Mouse (Mus musculus) MEL (cell line): ENCODE measurements around the gene Pcbp4. TPM values are rescaled to one million over a fixed set of nuclear protein-coding genes. Genes with fewer than 3 reads are reported as not detected.

Source experiments
- DNase-seq: peaks from one replicate; pipeline ENCODE4 v3.0.0; 2011; ENCODE audit warnings: low read depth, low spot score
- H3K27ac ChIP-seq: 2 replicates; pipeline ENCODE4 v1.5.1; 2012; ENCODE audit warnings: low read depth, mild to moderate bottlenecking, control low read depth, low read length, moderate library complexity; ENCODE audit not compliant: control insufficient read depth
- H3K27me3 ChIP-seq, 2 experiments: fragments of 150-350 bp in 1 of 2; sonication (generic) in 1 of 2; 2 replicates each; pipeline ENCODE4 v1.6.1; 2012; ENCODE audit warnings: low read length in 2 of 2, mild to moderate bottlenecking in 2 of 2, improper control_type of control experiment in 1 of 2, moderate library complexity in 1 of 2; ENCODE audit not compliant: insufficient read depth in 2 of 2, control insufficient read depth in 1 of 2
- H3K36me3 ChIP-seq, 2 experiments: 2 replicates each; pipeline ENCODE4 v1.6.1; 2012 to 2014; ENCODE audit warnings: low read length in 2 of 2, improper control_type of control experiment in 1 of 2, inconsistent platforms in 1 of 2, mild to moderate bottlenecking in 1 of 2; ENCODE audit not compliant: insufficient read depth in 2 of 2, control insufficient read depth in 1 of 2
- H3K4me1 ChIP-seq, 2 experiments: fragments of 150-350 bp in 1 of 2; sonication (generic) in 1 of 2; 2 replicates each; pipeline ENCODE4 v1.6.1; 2012; ENCODE audit warnings: low read length in 2 of 2, improper control_type of control experiment in 1 of 2, mild to moderate bottlenecking in 1 of 2; ENCODE audit not compliant: insufficient read depth in 2 of 2, control insufficient read depth in 1 of 2
- H3K4me3 ChIP-seq, 2 experiments: fragments of 150-350 bp in 1 of 2; sonication (generic) in 1 of 2; 2 replicates each; pipeline ENCODE4 v1.5.1; 2012; ENCODE audit warnings: low read depth in 2 of 2, low read length in 2 of 2, mild to moderate bottlenecking in 2 of 2, moderate library complexity in 2 of 2, control low read depth in 1 of 2, improper control_type of control experiment in 1 of 2; ENCODE audit not compliant: control insufficient read depth in 1 of 2, insufficient read depth in 1 of 2
- H3K79me2 ChIP-seq: 2 replicates; pipeline ENCODE4 v1.6.1; 2012; ENCODE audit warnings: mild to moderate bottlenecking, low read length, moderate library complexity; ENCODE audit not compliant: control insufficient read depth, poor library complexity, insufficient read depth
- H3K9ac ChIP-seq: 2 replicates; pipeline ENCODE4 v1.6.1; 2012; ENCODE audit warnings: low read depth, mild to moderate bottlenecking, control low read depth, low read length, moderate library complexity; ENCODE audit not compliant: control insufficient read depth, poor library complexity, severe bottlenecking
- H3K9me3 ChIP-seq: fragments of 150-350 bp; sonication (generic); replicated peaks from 2 replicates; pipeline ENCODE4 v1.6.1; 2012; ENCODE audit warnings: mild to moderate bottlenecking, low read length, improper control_type of control experiment, moderate library complexity; ENCODE audit not compliant: insufficient read depth
- BHLHE40 ChIP-seq: IDR thresholded peaks from 2 replicates; pipeline ENCODE4 v1.6.1; 2012; ENCODE audit warnings: low read depth, mild to moderate bottlenecking, inconsistent platforms, low read length, improper control_type of control experiment, borderline replicate concordance
- CTCF ChIP-seq, 3 experiments: IDR thresholded peaks in 2 of 3; conservative IDR thresholded peaks in 1 of 3; 2 replicates each; pipeline ENCODE4 v1.5.1; 2011 to 2012; ENCODE audit warnings: low read length in 3 of 3, low read depth in 2 of 3, mild to moderate bottlenecking in 2 of 3, improper control_type of control experiment in 1 of 3, inconsistent platforms in 1 of 3, mixed read lengths in 1 of 3, moderate library complexity in 1 of 3; ENCODE audit not compliant: control insufficient read depth in 1 of 3, insufficient read depth in 1 of 3, poor library complexity in 1 of 3, severe bottlenecking in 1 of 3
- ELF1 ChIP-seq: IDR thresholded peaks from 2 replicates; pipeline ENCODE4 v1.6.1; 2014; ENCODE audit warnings: low read depth, mild to moderate bottlenecking, inconsistent platforms, low read length, improper control_type of control experiment, moderate library complexity
- GATA1 ChIP-seq: IDR thresholded peaks from 2 replicates; pipeline ENCODE4 v1.6.1; 2011; ENCODE audit warnings: low read depth, low read length, improper control_type of control experiment
- JUND ChIP-seq: IDR thresholded peaks from 2 replicates; pipeline ENCODE4 v1.6.1; 2011; ENCODE audit warnings: low read depth, mild to moderate bottlenecking, improper control_type of control experiment, low read length
- MAFK ChIP-seq: IDR thresholded peaks from 2 replicates; pipeline ENCODE4 v1.6.1; 2011; ENCODE audit warnings: low read depth, mild to moderate bottlenecking, low read length, improper control_type of control experiment, borderline replicate concordance
- MEF2A ChIP-seq: IDR thresholded peaks from 2 replicates; pipeline ENCODE4 v1.6.1; 2014; ENCODE audit warnings: low read depth, mild to moderate bottlenecking, inconsistent platforms, low read length, improper control_type of control experiment; ENCODE audit not compliant: poor library complexity, insufficient replicate concordance, severe bottlenecking; ENCODE audit errors: extremely low read depth
- MYB ChIP-seq: IDR thresholded peaks from 2 replicates; pipeline ENCODE4 v1.6.1; 2011; ENCODE audit warnings: mild to moderate bottlenecking, low read depth, low read length, improper control_type of control experiment
- MYC ChIP-seq: IDR thresholded peaks from 2 replicates; pipeline ENCODE4 v1.6.1; 2011; ENCODE audit warnings: low read depth, mild to moderate bottlenecking, low read length, improper control_type of control experiment, moderate library complexity
- NELFE ChIP-seq: IDR thresholded peaks from 2 replicates; pipeline ENCODE4 v1.6.1; 2011; ENCODE audit warnings: low read depth, low read length, improper control_type of control experiment
- POLR2A ChIP-seq, 2 experiments: IDR thresholded peaks; 2 replicates each; pipeline ENCODE4 v1.6.1; 2011 to 2012; ENCODE audit warnings: low read length in 2 of 2, mild to moderate bottlenecking in 2 of 2, control low read depth in 1 of 2, improper control_type of control experiment in 1 of 2, low read depth in 1 of 2, moderate library complexity in 1 of 2; ENCODE audit not compliant: control insufficient read depth in 1 of 2, insufficient read depth in 1 of 2, poor library complexity in 1 of 2
- POLR2AphosphoS2 ChIP-seq: IDR thresholded peaks from 2 replicates; pipeline ENCODE4 v1.6.1; 2011; ENCODE audit warnings: low read length, improper control_type of control experiment
- POLR2AphosphoS5 ChIP-seq: IDR thresholded peaks from 2 replicates; pipeline ENCODE4 v1.6.1; 2012; ENCODE audit warnings: low read depth, borderline replicate concordance, mild to moderate bottlenecking, inconsistent platforms, low read length, moderate library complexity, mixed read lengths
- RAD21 ChIP-seq: IDR thresholded peaks from 2 replicates; pipeline ENCODE4 v1.6.1; 2011; ENCODE audit warnings: mild to moderate bottlenecking, low read depth, low read length, improper control_type of control experiment
- SMC3 ChIP-seq: IDR thresholded peaks from 2 replicates; pipeline ENCODE4 v1.6.1; 2011; ENCODE audit warnings: low read depth, low read length, improper control_type of control experiment
- TBP ChIP-seq: IDR thresholded peaks from 2 replicates; pipeline ENCODE4 v1.8.0; 2011; ENCODE audit warnings: low read depth, low read length, improper control_type of control experiment
- TCF12 ChIP-seq: IDR thresholded peaks from 2 replicates; pipeline ENCODE4 v1.6.1; 2014; ENCODE audit warnings: low read depth, mild to moderate bottlenecking, inconsistent platforms, low read length, improper control_type of control experiment, moderate library complexity
- ZC3H11A ChIP-seq: IDR thresholded peaks from 2 replicates; pipeline ENCODE4 v1.6.1; 2012; ENCODE audit warnings: low read depth, mild to moderate bottlenecking, inconsistent platforms, low read length, improper control_type of control experiment
- polyA plus RNA-seq, 2 experiments: library from polyadenylated mRNA; stranded (reverse) in 1 of 2; unstranded in 1 of 2; fragments of >175 nt in 1 of 2; fragments of >200 nt in 1 of 2; gene quantifications; 2 replicates each; pipeline versions ENCODE4 v1.2.1 to v1.2.4; 2012; ENCODE audit warnings: low replicate concordance in 2 of 2, low read depth in 1 of 2; ENCODE audit not compliant: insufficient read length in 2 of 2, insufficient read depth in 1 of 2, missing spikeins in 1 of 2
- total RNA-seq: library from RNA; depleted of rRNA; stranded (reverse); fragments of 300-350 nt; gene quantifications from 2 replicates; pipeline ENCODE4 v1.2.3, GENCODE M21; 2012

The Pcbp4 gene
- total and polyA plus RNA-seq, 3 experiments, result 7.7 to 36.6 TPM; not detected in 1

- TF ChIP-seq ELF1 (peak; percentile 41; the same call in 1 of the 2 replicates), POLR2AphosphoS2 (no peak), NELFE (peak; percentile 41), SMC3 (peak; percentile 32; the same call in 1 of the 2 replicates), ZC3H11A (no peak), RAD21 (no peak; the same call in 1 of the 2 replicates)
Measured at GRCm38 (mm10) chr9:106448498-106449031, 4.5 kb upstream of the Pcbp4 start (continued).

DNA sequence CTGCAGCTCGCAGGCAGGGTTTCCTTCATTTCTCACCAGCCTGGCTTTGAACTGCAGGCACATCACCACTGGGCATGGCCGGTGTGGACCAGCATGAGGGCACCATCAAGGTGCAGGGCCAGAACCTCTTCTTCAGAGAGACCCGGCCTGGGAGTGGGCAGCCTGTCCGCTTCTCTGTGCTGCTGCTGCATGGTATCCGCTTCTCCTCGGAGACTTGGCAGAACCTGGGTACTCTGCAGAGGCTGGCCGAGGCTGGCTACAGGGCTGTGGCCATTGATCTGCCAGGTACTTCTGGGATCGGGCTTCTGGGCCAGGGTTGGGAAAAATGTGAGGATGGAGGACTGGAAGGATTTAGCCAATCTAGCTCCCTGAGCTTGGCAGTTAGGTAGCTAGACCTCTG, 3.1 kb upstream of the Pcbp4 start:
- Histone ChIP-seq H3K4me3 (no peak overlapping the region), H3K9me3 (no peaks in the 10 kb centered on the region), H3K27ac (no peak overlapping the region), H3K9ac (no peak overlapping the region), H3K79me2 (peaks cover 3% of the 10 kb centered on the region; the same call in 1 of the 2 replicates), H3K36me3 (peaks cover 0 to 4% of the 10 kb centered on the region in 2 experiments; a peak in 2 of 4 replicates), H3K4me1 (peaks cover 0 to 11% of the 10 kb centered on the region in 2 experiments; a peak in 2 of 4 replicates), H3K27me3 (no peaks in the 10 kb centered on the region)
- TF ChIP-seq MAFK (no peak), TBP (no peak), MEF2A (no peak)
- DNase-seq, result no peak

- Histone ChIP-seq H3K27me3 (no peaks in the 10 kb centered on the region), H3K4me1 (peaks cover 0 to 11% of the 10 kb centered on the region in 2 experiments; a peak in 2 of 4 replicates), H3K4me3 (no peak overlapping the region), H3K27ac (no peak overlapping the region), H3K9ac (no peak overlapping the region), H3K79me2 (peaks cover 3% of the 10 kb centered on the region; the same call in 1 of the 2 replicates), H3K9me3 (no peaks in the 10 kb centered on the region), H3K36me3 (peaks cover 0 to 4% of the 10 kb centered on the region in 2 experiments; a peak in 2 of 4 replicates)
- TF ChIP-seq TBP, result no peak
- no peak for TF ChIP-seq POLR2AphosphoS5
- TF ChIP-seq JUND, result no peak
- TF ChIP-seq SMC3, result no peak
- no peak for TF ChIP-seq MYB
- TF ChIP-seq MYC, result no peak
- no peak for TF ChIP-seq ELF1
- TF ChIP-seq CTCF (IDR thresholded peaks at IDR 0.05 in 2 of 3, conservative IDR thresholded peaks at IDR 0.05 in 1 of 3; ENCODE audit: control insufficient read depth in 1 of 3, insufficient read depth in 1 of 3, low read depth in 2 of 3, low read length in 3 of 3, poor library complexity in 1 of 3, severe bottlenecking in 1 of 3), result no peak
- TF ChIP-seq RAD21, result no peak
- no peak for TF ChIP-seq BHLHE40
- TF ChIP-seq GATA1, result no peak
- no peak for TF ChIP-seq POLR2A (IDR thresholded peaks at IDR 0.05; ENCODE audit: control insufficient read depth in 1 of 2, insufficient read depth in 1 of 2, low read depth in 1 of 2, low read length in 2 of 2, poor library complexity in 1 of 2)
- no peak for TF ChIP-seq TCF12
- no peak for DNase-seq
Measured at GRCm38 (mm10) chr9:106450661-106451060, 2.4 kb upstream of the Pcbp4 start.
